Mouse (Mus musculus): ENCODE data around the gene Ppm1n. TPM values are rescaled to one million over a fixed set of nuclear protein-coding genes. Genes with fewer than 3 reads are reported as not detected.

Gene Ppm1n
- under 1 TPM in 1 of 2 experiments, not detected in 1; 0.49 TPM for total RNA-seq (2023)

DNA sequence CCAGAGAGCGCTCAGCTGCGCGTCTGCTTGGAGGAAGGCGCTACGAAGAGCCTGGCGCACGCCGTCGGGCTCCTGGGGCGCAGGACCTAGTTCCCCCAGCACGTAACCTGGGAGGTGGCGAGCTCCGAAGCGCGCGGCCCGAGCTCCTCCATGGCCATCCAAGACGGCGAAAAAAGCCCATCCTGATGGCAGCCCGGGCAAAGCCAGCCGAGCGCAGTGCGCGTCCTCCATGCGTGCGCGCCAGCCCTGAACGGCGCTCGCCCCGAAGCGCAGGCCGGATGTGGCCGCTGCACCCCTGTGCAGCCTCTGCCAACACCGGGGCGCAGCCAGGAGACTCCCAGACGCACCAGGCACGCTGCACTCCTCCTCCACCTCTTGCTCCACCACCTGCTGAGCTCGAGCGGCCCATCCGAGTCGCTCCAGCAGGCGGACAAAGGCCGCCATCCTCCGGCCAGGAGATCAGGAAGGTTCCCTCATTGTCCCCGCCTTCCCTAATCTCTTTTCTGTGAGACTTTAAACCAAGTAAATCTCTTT is at the start of gene Ppm1n:
TSS of gene Ppm1n (minus strand) at position 484 of the 534 bp plus-strand sequence.

DNA sequence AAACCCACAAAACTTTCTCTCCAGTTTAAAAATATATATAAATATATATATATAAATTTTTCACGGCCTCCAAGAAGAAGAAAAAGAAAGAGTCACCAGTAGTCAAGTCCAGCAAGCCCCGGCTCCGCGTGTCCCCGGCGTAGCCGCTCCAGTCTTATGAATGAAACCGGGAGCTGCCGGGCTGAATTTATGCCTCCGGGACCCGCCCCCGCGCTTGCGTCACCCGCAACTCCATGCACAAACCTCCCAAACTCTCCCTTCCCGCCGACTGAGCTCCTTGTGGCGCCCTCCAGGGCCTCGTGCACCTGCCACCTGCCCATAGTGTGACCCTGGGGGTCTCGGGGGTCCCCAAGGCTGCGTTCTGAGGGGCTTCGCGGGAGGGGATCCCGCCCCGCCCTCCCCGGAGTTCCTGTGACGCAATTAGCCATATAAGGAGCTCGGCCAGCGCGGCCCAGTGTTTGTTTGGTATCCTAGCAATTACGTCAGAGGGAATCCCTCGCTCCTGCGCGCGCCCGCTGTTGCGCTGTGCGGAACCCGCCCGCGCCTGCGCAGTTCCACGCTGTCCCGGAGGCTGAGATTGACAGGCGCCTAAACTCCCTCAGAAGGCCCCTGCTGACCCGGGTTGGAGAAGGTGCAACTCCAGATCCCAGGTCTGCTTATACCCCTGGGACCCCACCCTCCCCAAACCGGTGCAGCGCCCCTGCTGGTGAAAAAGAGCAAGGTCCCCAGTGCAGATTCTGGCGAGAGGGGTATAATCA is 30.2 kb upstream of the Ppm1n start, which contains the start of gene Fosb:
TSS of gene Fosb (minus strand) at position 168 of the 758 bp plus-strand sequence.

DNA sequence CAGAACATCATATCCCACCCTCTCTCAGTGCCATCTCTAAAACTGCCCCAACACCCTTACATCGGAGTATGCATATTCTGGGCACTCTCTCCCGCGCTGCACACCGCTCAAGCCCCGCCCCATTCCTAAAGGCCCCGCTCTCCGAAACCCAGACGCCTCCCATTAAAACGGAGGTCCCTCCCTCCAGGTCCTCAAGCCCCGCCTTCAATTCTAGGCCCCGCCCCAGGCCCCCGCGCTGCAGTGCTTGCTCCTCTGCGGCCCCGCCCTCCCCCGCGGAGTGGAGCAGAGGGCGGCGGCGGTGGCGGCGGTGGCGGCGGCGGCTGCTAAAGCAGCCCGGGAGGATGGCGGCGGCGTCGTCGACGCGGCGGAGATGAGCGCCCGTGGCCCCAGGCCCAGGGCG is 2.5 kb upstream of the Ppm1n start, which contains the start of gene Rtn2:
TSS of gene Rtn2 (plus strand) at position 240 of the 400 bp plus-strand sequence.

DNA sequence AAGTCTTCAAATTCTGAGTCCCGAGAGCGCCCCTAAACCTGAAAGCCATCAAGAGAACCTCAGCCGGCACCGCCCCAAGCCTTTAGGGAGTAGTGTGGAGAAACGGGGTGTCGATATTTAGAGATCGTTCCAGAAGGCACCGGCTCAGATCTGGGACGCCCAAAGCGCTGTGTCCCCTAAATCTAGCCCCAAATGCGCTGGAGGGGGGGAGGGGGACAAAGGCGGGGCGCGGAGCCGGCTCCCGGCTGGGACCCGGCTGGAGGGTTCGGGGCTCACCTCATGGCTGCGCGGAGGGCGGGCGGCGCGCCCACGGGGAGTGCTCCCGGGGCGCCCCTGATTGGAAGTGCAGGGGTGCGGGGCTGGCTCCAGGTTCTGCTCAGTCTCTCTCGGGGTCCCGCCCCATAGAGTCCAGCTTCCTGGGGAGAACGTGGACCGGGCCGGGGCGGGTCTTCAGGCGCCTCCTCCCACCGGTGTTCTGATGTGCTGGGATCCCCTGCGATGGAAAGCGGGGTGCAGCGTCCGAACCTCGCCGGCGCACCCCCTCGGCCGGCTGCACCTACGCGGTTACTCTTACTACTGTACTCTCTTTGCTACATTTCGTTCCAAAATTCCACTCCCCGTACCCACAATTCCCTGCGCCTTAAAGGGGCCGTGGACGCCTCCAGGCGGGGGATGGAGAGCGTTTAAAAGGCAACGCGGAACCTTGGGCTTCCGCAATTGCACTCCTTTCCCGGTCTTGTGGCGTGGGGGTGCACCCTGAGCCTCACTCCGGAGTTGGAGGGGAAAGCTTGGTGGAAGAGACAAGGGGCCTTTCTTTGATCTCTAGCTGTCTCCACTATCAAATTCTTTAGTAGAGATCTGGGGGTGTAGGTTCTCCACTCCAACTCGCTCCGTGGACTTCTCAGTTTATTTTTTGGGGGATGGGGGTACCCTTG is 8.4 kb downstream of the Ppm1n start, which contains the start of gene Vasp:
TSS of gene Vasp (minus strand) at position 580 of the 935 bp plus-strand sequence.

DNA sequence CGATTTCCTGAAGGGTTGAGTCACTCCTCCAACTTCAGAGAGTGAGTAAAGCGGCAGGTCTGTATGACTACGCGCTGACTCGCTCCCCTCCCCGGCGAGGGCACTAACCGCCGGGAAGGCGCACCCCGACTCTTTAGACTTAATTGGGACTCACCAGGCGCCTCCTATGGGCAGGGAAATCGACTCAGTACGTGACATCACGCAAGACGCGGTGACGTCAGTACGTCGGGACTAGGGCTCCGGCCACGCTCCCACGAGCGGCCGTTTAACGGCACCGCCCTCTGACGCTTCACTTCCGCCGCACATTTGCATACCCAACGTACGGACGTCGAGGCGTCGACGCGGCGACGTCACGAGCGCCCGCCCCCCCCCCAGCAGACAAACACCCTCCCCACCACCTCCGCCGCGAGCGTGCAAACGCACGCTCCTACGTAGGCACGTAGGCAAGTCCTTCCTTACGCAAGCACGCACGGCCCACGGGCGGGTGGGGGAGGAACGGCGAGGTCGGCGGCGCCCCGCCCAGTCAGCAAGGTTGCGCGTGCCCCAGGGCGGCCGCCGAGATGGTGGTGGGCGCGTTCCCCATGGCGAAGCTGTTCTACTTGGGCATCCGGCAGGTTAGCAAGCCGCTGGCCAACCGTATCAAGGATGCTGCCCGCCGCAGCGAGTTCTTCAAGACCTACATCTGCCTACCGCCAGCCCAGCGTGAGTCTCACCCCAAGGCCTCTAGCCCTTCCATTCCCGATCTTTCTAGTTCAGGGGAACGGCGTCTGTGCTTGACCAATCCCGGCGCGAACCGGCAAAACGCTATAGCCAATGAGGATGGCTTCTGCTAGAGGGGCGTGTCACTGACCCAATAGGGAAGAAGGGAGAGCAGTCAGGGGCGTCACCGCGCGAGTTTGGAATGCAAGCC is 51.7 kb downstream of the Ppm1n start, which contains the start of gene Opa3:
TSS of gene Opa3 (plus strand) at position 452 of the 910 bp plus-strand sequence.

Other genes with a start within 250 kb of the Ppm1n start
- not detected for gene Rsph6a, start 225.4 kb downstream of the Ppm1n start, total RNA-seq (2023)
- gene Dmwd, start 203.8 kb downstream of the Ppm1n start, total RNA-seq (2023): 10 to 100 TPM; 15.0 to 21.7 TPM
- 10 to 100 TPM in 1 of 2 experiments, 1 to 10 TPM in 1; 9.9 to 10.7 TPM for gene Dmpk, start 196.2 kb downstream of the Ppm1n start, total RNA-seq (2023)
- under 1 TPM; 0.11 to 0.33 TPM for gene Six5, start 185.5 kb downstream of the Ppm1n start, total RNA-seq (2023)
- not detected for gene Gm4969, start 161.7 kb downstream of the Ppm1n start, total RNA-seq (2023)
- 10 to 100 TPM; 14.9 to 15.0 TPM for gene Fbxo46, start 160.2 kb downstream of the Ppm1n start, total RNA-seq (2023)
- 10 to 100 TPM; 10.0 to 10.4 TPM for gene Qpctl, start 130.8 kb downstream of the Ppm1n start, total RNA-seq (2023)
- gene Snrpd2, start 130.3 kb downstream of the Ppm1n start, total RNA-seq (2023): 10 to 100 TPM; 39.5 to 43.0 TPM
- not detected for gene Gipr, start 113.9 kb downstream of the Ppm1n start, total RNA-seq (2023)
- gene Eml2, start 103.6 kb downstream of the Ppm1n start, total RNA-seq (2023): 10 to 100 TPM; 60.2 to 79.8 TPM
- under 1 TPM in 1 of 2 experiments, not detected in 1; 0.13 TPM for gene Gpr4, start 67.5 kb downstream of the Ppm1n start, total RNA-seq (2023)
- gene Opa3, start 51.7 kb downstream of the Ppm1n start, total RNA-seq (2023): 10 to 100 TPM; 22.3 to 24.6 TPM
- 100 to 1,000 TPM; 636 to 660 TPM for gene Vasp, start 8.2 kb downstream of the Ppm1n start, total RNA-seq (2023)
- gene Rtn2, start 2.6 kb upstream of the Ppm1n start, total RNA-seq (2023): not detected
- gene Fosb, start 30.0 kb upstream of the Ppm1n start, total RNA-seq (2023): 1,000 to 10,000 TPM in 1 of 2 experiments, 100 to 1,000 TPM in 1; 803 to 1,216 TPM
- 10 to 100 TPM; 17.0 to 24.4 TPM for gene Ercc1, start 64.7 kb upstream of the Ppm1n start, total RNA-seq (2023)
- 1 to 10 TPM; 6.7 to 7.1 TPM for gene Cd3eap, start 79.4 kb upstream of the Ppm1n start, total RNA-seq (2023)
- gene Ppp1r13l, start 79.7 kb upstream of the Ppm1n start, total RNA-seq (2023): 1 to 10 TPM; 1.7 to 2.0 TPM
- gene Ercc2, start 101.9 kb upstream of the Ppm1n start, total RNA-seq (2023): 10 to 100 TPM; 15.0 to 20.7 TPM
- under 1 TPM; 0.42 to 0.62 TPM for gene Klc3, start 124.0 kb upstream of the Ppm1n start, total RNA-seq (2023)
- 1 to 10 TPM; 2.1 to 2.2 TPM for gene Ckm, start 124.7 kb upstream of the Ppm1n start, total RNA-seq (2023)
- 10 to 100 TPM; 28.3 to 31.5 TPM for gene Mark4, start 178.8 kb upstream of the Ppm1n start, total RNA-seq (2023)
- gene Exoc3l2, start 183.3 kb upstream of the Ppm1n start, total RNA-seq (2023): under 1 TPM; 0.38 to 0.42 TPM
- 1 to 10 TPM; 9.0 to 9.2 TPM for gene Bloc1s3, start 228.3 kb upstream of the Ppm1n start, total RNA-seq (2023)
- 10 to 100 TPM; 23.9 to 24.1 TPM for gene Trappc6a, start 228.3 kb upstream of the Ppm1n start, total RNA-seq (2023)
- not detected for gene Nkpd1, start 237.8 kb upstream of the Ppm1n start, total RNA-seq (2023)